Mouse (Mus musculus) limb, embryonic 14.5 days (tissue): Measurements from ENCODE around the gene Guca2b. TPM values are rescaled to one million over a fixed set of nuclear protein-coding genes. Genes with fewer than 3 reads are reported as not detected.
"Not testable (repeated sequence)": the region's sequence is repeated elsewhere in the genome, so short reads cannot be mapped to it uniquely, and the experiment has no call there.

Source experiments
- ATAC-seq: fragments of 200-750 bp; cut with Nextera tagmentation; 2 replicates; pipeline ENCODE4 v1.8.0; 2017; ENCODE audit warnings: low read depth, moderate number of reproducible peaks, moderate TSS enrichment; ENCODE audit not compliant: low FRiP score
- DNase-seq: peaks from one replicate; pipeline ENCODE4 v3.0.0-alpha.2; 2015; ENCODE audit warnings: low spot score
- H3K27ac ChIP-seq: fragments of 300-500 bp; sonication (generic); replicated peaks from 2 replicates; pipeline ENCODE4 v1.5.1; 2014; ENCODE audit warnings: low read depth, mild to moderate bottlenecking, low read length, moderate library complexity, mixed read lengths
- H3K27me3 ChIP-seq: fragments of 300-500 bp; sonication (generic); 2 replicates; pipeline ENCODE4 v1.6.1; 2014; ENCODE audit warnings: low read length, mixed read lengths; ENCODE audit not compliant: control insufficient read depth, insufficient read depth
- H3K36me3 ChIP-seq: fragments of 300-500 bp; sonication (generic); 2 replicates; pipeline ENCODE4 v1.6.1; 2014; ENCODE audit warnings: mild to moderate bottlenecking, low read length, moderate library complexity, mixed read lengths; ENCODE audit not compliant: control insufficient read depth, insufficient read depth
- H3K4me1 ChIP-seq: fragments of 300-500 bp; sonication (generic); 2 replicates; pipeline ENCODE4 v1.6.1; 2014; ENCODE audit warnings: antibody characterized with exemption, low read length, mixed read lengths; ENCODE audit not compliant: control insufficient read depth, insufficient read depth
- H3K4me2 ChIP-seq: fragments of 300-500 bp; sonication (generic); replicated peaks from 2 replicates; pipeline ENCODE4 v1.6.1; 2014; ENCODE audit warnings: low read depth, mild to moderate bottlenecking, low read length, moderate library complexity; ENCODE audit not compliant: severe bottlenecking
- H3K4me3 ChIP-seq: fragments of 300-500 bp; sonication (generic); replicated peaks from 2 replicates; pipeline ENCODE4 v1.5.1; 2014; ENCODE audit warnings: low read length
- H3K9ac ChIP-seq: fragments of 300-500 bp; sonication (generic); 2 replicates; pipeline ENCODE4 v1.6.1; 2014; ENCODE audit warnings: mild to moderate bottlenecking, low read depth, low read length, moderate library complexity; ENCODE audit not compliant: severe bottlenecking
- H3K9me3 ChIP-seq: fragments of 300-500 bp; sonication (generic); 2 replicates; pipeline ENCODE4 v1.6.1; 2016; ENCODE audit warnings: low read length; ENCODE audit not compliant: control insufficient read depth
- POLR2A ChIP-seq: fragments of 200-500 bp; IDR thresholded peaks from 2 replicates; pipeline ENCODE4 v1.8.0; 2012; ENCODE audit warnings: inconsistent platforms, mild to moderate bottlenecking, moderate library complexity, borderline replicate concordance; ENCODE audit not compliant: insufficient read depth, insufficient read length; ENCODE audit errors: extremely low read depth
- WGBS: fragments of 180-500 bp; shearing (Covaris S2); extraction: QIAGEN DNeasy Blood & Tissue Kit; methylation state at CpG from one replicate; pipeline ENCODE4 v1.1.7; 2014; 5-methylcytosine and 5-hydroxymethylcytosine counted together
- polyA plus RNA-seq, 2 experiments: library from polyadenylated mRNA; depleted of rRNA in 1 of 2; stranded (reverse) in 1 of 2; unstranded in 1 of 2; fragments of >200 nt; fragmentation: Nextera tagmentation in 1 of 2; extraction: Ambion mirVana in 1 of 2; gene quantifications; 2 replicates each; pipeline versions ENCODE4 v1.2.1 to v1.2.3; 2012 to 2014

Gene Guca2b
- polyA plus RNA-seq, 2 experiments = not detected

DNA sequence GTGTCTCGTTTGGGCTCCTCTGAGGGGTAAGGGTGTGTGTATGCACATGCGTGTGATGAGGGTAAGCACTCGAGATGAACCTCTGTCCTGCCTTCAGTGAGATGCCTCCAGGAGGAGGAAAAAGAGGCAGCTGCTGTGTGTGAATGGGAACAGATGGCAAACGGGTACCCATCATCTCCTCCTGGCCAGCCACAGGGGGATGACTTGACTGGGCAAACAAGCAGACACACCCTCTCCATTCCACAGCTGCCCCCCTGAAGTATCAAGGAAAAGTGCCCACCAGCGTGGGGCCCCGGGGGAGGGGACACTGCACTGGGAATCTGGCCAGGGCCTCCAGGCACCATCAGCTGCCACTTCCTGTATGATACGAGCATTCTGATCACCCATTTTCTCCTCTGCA, 25.4 kb downstream of the Guca2b start:
- H3K4me3 ChIP-seq = no peak overlapping the region
- H3K9me3 ChIP-seq = no peaks in the 10 kb centered on the region
- no peak overlapping the region for H3K9ac ChIP-seq
- no peak overlapping the region for H3K4me2 ChIP-seq
- TF ChIP-seq POLR2A = no peak
- ATAC-seq (no peak), DNase-seq (no peak)
- no peaks in the 10 kb centered on the region for H3K27me3 ChIP-seq
- WGBS = 57% methylated on average over 7 of the region's 7 CpGs
- H3K27ac ChIP-seq = no peak overlapping the region
- peaks cover 7% of the 10 kb centered on the region for H3K36me3 ChIP-seq
- H3K4me1 ChIP-seq = no peaks in the 10 kb centered on the region

DNA sequence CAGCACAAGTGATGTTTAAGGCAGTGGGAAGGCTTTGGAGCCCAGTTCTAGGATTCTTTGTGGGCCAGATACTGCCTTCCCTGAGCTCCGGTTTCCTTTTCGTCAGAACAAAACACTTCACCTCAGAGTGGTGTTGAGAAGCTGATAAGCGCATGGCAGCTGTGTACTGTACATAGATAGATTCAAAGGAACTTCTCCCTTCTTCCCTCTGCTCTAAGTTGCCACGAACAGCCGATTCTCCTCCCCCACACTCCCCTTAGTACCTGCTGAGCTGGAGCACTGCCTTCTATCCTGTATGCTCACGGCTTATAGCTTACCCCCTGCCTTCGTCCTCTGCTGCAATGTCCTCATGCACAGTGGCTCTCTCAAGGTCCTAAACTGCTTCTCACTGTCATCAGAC, 26.0 kb downstream of the Guca2b start:
- no peak overlapping the region for H3K9ac ChIP-seq
- ATAC-seq (no peak), DNase-seq (no peak)
- H3K27ac ChIP-seq = 0 out of 2 replicates have a peak overlapping the region, but pooled peaks have one; percentile 19
- no peak overlapping the region for H3K4me2 ChIP-seq
- no peaks in the 10 kb centered on the region for H3K4me1 ChIP-seq
- H3K4me3 ChIP-seq = no peak overlapping the region
- no peaks in the 10 kb centered on the region for H3K27me3 ChIP-seq
- H3K9me3 ChIP-seq = no peaks in the 10 kb centered on the region
- no peak for TF ChIP-seq POLR2A
- peaks cover 7% of the 10 kb centered on the region for H3K36me3 ChIP-seq
- 74% methylated on average over 7 of the region's 7 CpGs for WGBS

DNA sequence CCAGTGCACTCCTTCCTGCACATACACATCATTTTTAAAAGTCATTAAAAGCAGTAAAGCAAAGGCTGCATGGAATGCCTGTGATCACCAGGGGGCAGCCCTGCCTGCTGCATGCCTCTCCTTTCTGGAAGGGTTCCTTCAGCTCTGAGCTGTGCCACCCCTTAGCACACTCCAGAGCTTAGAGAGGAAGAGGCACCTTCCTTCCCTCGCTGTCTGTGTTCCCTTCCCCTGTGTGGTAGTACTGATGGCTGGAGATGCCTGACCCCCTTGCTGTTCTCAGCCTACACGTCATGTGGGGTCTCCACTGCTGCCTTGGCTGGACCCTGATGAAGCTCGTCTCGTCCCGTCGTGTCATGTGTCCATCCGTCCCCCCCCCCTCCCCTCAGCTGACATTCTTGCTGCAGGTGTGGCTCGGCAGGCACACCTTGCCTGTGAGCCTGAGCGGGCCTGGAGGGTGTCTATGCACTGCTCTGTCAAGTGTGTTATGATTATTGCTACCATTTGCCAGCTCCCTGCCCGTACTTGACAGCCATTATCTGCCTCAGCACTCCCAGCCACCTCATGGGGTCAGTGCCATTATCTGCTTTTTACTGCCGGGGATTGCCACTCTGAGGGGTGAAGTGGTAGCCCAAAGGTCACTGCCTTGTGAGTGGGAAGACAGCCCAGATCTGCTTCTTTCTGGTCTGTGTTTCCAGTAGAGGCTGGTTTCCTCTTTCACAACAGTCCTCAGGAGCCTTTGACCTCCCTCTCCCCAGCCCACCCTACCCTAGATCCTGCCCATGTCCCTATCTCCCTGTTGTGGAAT, 27.4 kb downstream of the Guca2b start:
- Histone ChIP-seq H3K9ac (no peak overlapping the region), H3K4me3 (no peak overlapping the region), H3K4me1 (no peaks in the 10 kb centered on the region), H3K36me3 (peaks cover 15% of the 10 kb centered on the region), H3K9me3 (no peaks in the 10 kb centered on the region), H3K27ac (no peak overlapping the region), H3K4me2 (no peak overlapping the region), H3K27me3 (no peaks in the 10 kb centered on the region)
- peak; percentile 47 for DNase-seq
- 58% methylated on average over 11 of the region's 11 CpGs for WGBS
- no peak for TF ChIP-seq POLR2A
- peak; percentile 35; the same call in 1 of the 2 replicates for ATAC-seq

DNA sequence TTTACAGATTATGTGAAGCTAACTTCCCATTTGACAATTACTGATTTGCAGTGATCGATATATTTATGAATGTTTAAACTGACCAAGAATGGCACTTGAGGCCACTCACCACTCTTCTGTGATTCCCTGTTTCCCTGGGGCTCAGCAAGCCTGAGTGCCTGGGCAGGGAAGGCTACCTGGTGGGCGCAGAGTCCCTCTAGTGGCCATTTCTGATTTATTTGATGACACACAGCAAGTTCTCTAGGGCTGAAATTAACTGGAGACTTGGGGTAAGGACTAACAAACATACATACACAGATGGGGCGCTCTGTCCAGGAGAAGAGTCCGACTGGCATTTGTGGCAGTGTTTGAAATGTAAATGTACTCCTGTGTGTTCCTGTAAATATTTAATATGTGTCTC, 30.4 kb downstream of the Guca2b start:
- H3K4me2 ChIP-seq, ATAC-seq, H3K27me3 ChIP-seq, H3K4me3 ChIP-seq, H3K27ac ChIP-seq, H3K9me3 ChIP-seq, H3K9ac ChIP-seq, DNase-seq, H3K4me1 ChIP-seq: not testable (repeated sequence)
- 85% methylated on average over 4 of the region's 4 CpGs for WGBS
- H3K36me3 ChIP-seq = peaks cover 39% of the 10 kb centered on the region

DNA sequence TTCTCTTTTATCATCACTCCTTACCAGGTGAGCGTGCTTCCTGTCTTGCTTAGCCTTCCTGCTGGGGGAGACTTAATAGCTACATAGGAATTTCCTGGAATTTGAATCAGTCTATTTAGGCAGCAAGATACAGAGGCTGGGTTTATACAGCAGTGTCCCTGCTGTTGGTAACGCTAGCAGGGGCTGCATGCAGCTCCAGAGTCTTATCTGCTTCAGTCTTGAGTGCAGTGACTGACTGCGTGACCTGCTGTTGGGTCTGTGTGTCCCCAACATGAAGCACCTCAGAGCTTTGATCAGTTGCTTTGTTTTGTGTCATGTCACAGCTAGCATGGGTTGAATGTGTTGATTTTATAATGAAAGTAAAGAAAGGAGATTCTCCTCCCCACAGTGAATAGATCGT, 31.4 kb downstream of the Guca2b start:
- Histone ChIP-seq H3K27ac (no peak overlapping the region), H3K36me3 (peaks cover 48% of the 10 kb centered on the region)

More for the DNA sequence above, 31.4 kb downstream of the Guca2b start:
- TF ChIP-seq POLR2A = no peak
- Histone ChIP-seq H3K9me3 (no peaks in the 10 kb centered on the region), H3K4me2 (no peak overlapping the region), H3K9ac (no peak overlapping the region), H3K4me3 (no peak overlapping the region), H3K27me3 (no peaks in the 10 kb centered on the region), H3K4me1 (no peaks in the 10 kb centered on the region)
- DNase-seq (no peak), ATAC-seq (no peak)
- 86% methylated on average over 4 of the region's 4 CpGs for WGBS
